ENCODE assay signal across 8 mouse cellular contexts in the genomic region with DNA sequence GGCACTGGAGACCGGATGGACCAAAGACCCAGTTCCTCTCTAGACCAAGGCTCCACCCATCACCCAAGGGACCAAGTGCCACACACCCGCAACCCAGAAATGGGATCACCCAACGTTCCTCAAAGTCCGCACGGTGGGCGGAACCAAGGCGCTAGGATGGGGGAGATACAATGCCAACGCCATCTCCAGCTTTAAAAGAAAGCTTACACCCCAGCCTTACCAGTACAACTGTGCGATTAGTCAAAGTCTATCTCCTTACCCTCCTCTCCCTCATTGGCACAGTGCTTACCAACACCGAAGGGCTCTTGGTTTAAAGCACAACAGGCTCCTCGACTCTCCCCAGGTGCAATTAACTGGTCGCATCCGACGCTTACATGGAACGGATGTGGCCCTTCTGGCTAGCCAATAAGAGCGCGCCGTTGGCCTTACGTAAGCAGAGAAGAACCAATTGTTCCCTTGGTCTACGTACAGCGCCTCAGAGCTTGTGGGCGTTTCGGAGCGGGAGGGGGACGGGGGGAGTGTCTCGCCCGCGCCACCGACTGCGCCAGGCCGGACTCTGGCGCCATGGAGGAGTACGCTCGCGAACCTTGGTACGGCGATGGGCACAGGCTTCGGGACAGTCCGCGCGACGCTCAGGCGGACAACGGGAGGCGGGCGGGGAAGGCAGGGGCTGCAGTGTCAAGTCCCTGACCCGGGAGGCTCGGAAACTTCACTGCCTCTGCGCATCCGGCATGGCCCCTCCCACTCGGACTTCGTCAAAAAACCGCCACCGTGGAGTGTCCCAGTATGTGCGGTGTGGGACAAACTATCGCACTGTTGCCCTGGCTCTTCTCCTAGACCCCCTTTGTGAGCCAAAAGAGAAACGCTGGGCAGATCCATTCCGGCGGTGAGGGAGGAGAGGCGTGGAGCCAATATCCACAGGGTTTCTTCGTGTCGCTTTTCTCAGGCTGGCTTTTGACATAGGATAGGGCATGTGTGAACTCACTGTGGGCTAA. TPM values are rescaled to one million over a fixed set of nuclear protein-coding genes. Genes with fewer than 3 reads are reported as not detected.
A peak's percentile ranks its signal among the peaks of the same experiment; 100 is the strongest.
DNase-seq lines count a peak whose midpoint lies in the region; ATAC-seq and TF ChIP-seq lines count a peak whose summit lies in the region.

Pqbp1 (minus strand) TSS at position 390 of the 995 bp plus-strand sequence.
Timm17b (plus strand) TSS at position 478 of the 995 bp plus-strand sequence.

- peak within 1 kb of the TSS; percentile 61 for H3K4me2 ChIP-seq in embryonic facial prominence, embryonic 13.5 days
- peak within 1 kb of the TSS; percentile 59 for H3K4me2 ChIP-seq in limb, embryonic 12.5 days
- H3K4me2 ChIP-seq in midbrain, embryonic 15.5 days = peak within 1 kb of the TSS; percentile 54

- H3K36me3 ChIP-seq in embryonic facial prominence, embryonic 13.5 days = peaks cover 25% of the 10 kb centered on the region
- H3K36me3 ChIP-seq in kidney, adult 2 months (ENCODE audit: control insufficient read depth, insufficient read depth, low read length) = no peaks in the 10 kb centered on the region
- peaks cover 21% of the 10 kb centered on the region for H3K36me3 ChIP-seq in limb, embryonic 12.5 days
- H3K36me3 ChIP-seq in midbrain, embryonic 15.5 days (replicated peaks) = no peaks in the 10 kb centered on the region; the same call in 1 of the 2 replicates
- H3K36me3 ChIP-seq in spleen, adult 2 months (ENCODE audit: control insufficient read depth, insufficient read depth, low read length) = peaks cover 6% of the 10 kb centered on the region

- no peaks in the 10 kb centered on the region for H3K9me3 ChIP-seq in embryonic facial prominence, embryonic 13.5 days
- H3K9me3 ChIP-seq in limb, embryonic 12.5 days = no peaks in the 10 kb centered on the region
- H3K9me3 ChIP-seq in midbrain, embryonic 15.5 days = no peaks in the 10 kb centered on the region

- peaks cover 3% of the 10 kb centered on the region; the same call in 1 of the 2 replicates for H3K4me1 ChIP-seq in embryonic facial prominence, embryonic 13.5 days
- H3K4me1 ChIP-seq in kidney, adult 2 months (ENCODE audit: control insufficient read depth, insufficient read depth, low read length) = no peaks in the 10 kb centered on the region; the same call in 1 of the 2 replicates
- 0 out of 2 replicates have a peak, but pooled peaks cover 4% of the 10 kb centered on the region for H3K4me1 ChIP-seq in limb, embryonic 12.5 days (replicated peaks)
- peaks cover 13% of the 10 kb centered on the region for H3K4me1 ChIP-seq in midbrain, embryonic 15.5 days
- H3K4me1 ChIP-seq in spleen, adult 2 months (ENCODE audit: control insufficient read depth, insufficient read depth, insufficient read length) = no peaks in the 10 kb centered on the region

- no peaks in the 10 kb centered on the region for H3K27me3 ChIP-seq in embryonic facial prominence, embryonic 13.5 days
- no peaks in the 10 kb centered on the region for H3K27me3 ChIP-seq in kidney, adult 2 months (replicated peaks; ENCODE audit: control insufficient read depth, insufficient read depth, low read length)
- H3K27me3 ChIP-seq in limb, embryonic 12.5 days = no peaks in the 10 kb centered on the region
- no peaks in the 10 kb centered on the region for H3K27me3 ChIP-seq in midbrain, embryonic 15.5 days (replicated peaks)
- H3K27me3 ChIP-seq in spleen, adult 2 months (ENCODE audit: control insufficient read depth, insufficient read depth, low read length) = no peaks in the 10 kb centered on the region

- peak within 1 kb of the TSS; percentile 74 for H3K9ac ChIP-seq in embryonic facial prominence, embryonic 13.5 days
- peak within 1 kb of the TSS; percentile 60 for H3K9ac ChIP-seq in limb, embryonic 12.5 days (replicated peaks)
- peak within 1 kb of the TSS; percentile 55 for H3K9ac ChIP-seq in midbrain, embryonic 15.5 days

- 20% methylated on average over 62 of the region's 62 CpGs for WGBS in embryonic facial prominence, embryonic 13.5 days
- WGBS in kidney, adult 2 months = under 1% methylated on average over 62 of the region's 62 CpGs
- WGBS in limb, embryonic 12.5 days = 14% methylated on average over 62 of the region's 62 CpGs
- 19% methylated on average over 58 of the region's 62 CpGs for WGBS in midbrain, embryonic 15.5 days
- WGBS in spleen, adult 2 months = 21% methylated on average over 62 of the region's 62 CpGs

- H3K27ac ChIP-seq in embryonic facial prominence, embryonic 13.5 days = peak within 1 kb of the TSS; percentile 86
- peak within 1 kb of the TSS; percentile 94 for H3K27ac ChIP-seq in kidney, adult 2 months (ENCODE audit: insufficient read depth, low read depth, low read length)
- peak within 1 kb of the TSS; percentile 82 for H3K27ac ChIP-seq in limb, embryonic 12.5 days
- peak within 1 kb of the TSS; percentile 92 for H3K27ac ChIP-seq in midbrain, embryonic 15.5 days
- peak within 1 kb of the TSS; percentile 96 for H3K27ac ChIP-seq in spleen, adult 2 months (ENCODE audit: insufficient read depth, low read length)

- ATAC-seq in embryonic facial prominence, embryonic 13.5 days (ENCODE audit: insufficient number of reproducible peaks, insufficient read depth, low FRiP score, low TSS enrichment, low read depth) = peak; percentile 94
- peak; percentile 97 for ATAC-seq in limb, embryonic 12.5 days (ENCODE audit: insufficient number of reproducible peaks, insufficient read depth, low FRiP score, low TSS enrichment, low read depth)
- peak; percentile 99 for ATAC-seq in midbrain, embryonic 15.5 days (replicated peaks)

- TF ChIP-seq POLR2A in kidney, adult 2 months (IDR thresholded peaks at IDR 0.05; ENCODE audit: low read depth, low read length) = no peak
- peak; percentile 7; the same call in 1 of the 2 replicates for TF ChIP-seq POLR2A in spleen, adult 2 months (IDR thresholded peaks at IDR 0.05; ENCODE audit: low read depth, low read length)

- H3K4me3 ChIP-seq in embryonic facial prominence, embryonic 13.5 days = peak within 1 kb of the TSS; percentile 57
- H3K4me3 ChIP-seq in kidney, adult 2 months (ENCODE audit: insufficient read depth, low read depth, low read length) = peak within 1 kb of the TSS; percentile 93
- peak within 1 kb of the TSS; percentile 55 for H3K4me3 ChIP-seq in limb, embryonic 12.5 days (replicated peaks)
- H3K4me3 ChIP-seq in midbrain, embryonic 15.5 days = peak within 1 kb of the TSS; percentile 60
- peak within 1 kb of the TSS; percentile 82 for H3K4me3 ChIP-seq in spleen, adult 2 months (ENCODE audit: extremely low read depth, insufficient read depth, insufficient read length)

- DNase-seq in 3134 (ENCODE audit: extremely low read depth, insufficient read length, low spot score) = peak; percentile 88
- peak; percentile 88 to 89 for DNase-seq in adrenal gland, postnatal 36 days
- peak; percentile 88 to 94 for DNase-seq in heart, adult 18-20 months
- peak; percentile 95 for DNase-seq in kidney, adult 2 months
- peak; percentile 85 to 89 for DNase-seq in spleen, adult 2 months (ENCODE audit: low read depth in 1 of 2, low spot score in 2 of 2)

- TF ChIP-seq CTCF in kidney, adult 2 months (conservative IDR thresholded peaks at IDR 0.05; ENCODE audit: insufficient read depth, insufficient read length, low read depth, low read length) = no peak
- no peak for TF ChIP-seq CTCF in spleen, adult 2 months (IDR thresholded peaks at IDR 0.05; ENCODE audit: extremely low read depth, insufficient read depth, insufficient read length, insufficient replicate concordance)

RNA-seq across cellular contexts. Expression of gene Pqbp1, which starts in this region (rescaled TPM):
- total RNA-seq in adrenal gland, postnatal 36 days (2021) = 100 to 1,000 TPM; 120 to 121 TPM
- 155 and 156 TPM in 2 replicates for polyA plus RNA-seq in embryonic facial prominence, embryonic 13.5 days (2015; fragmentation: Nextera tagmentation; extraction: Ambion mirVana)
- total RNA-seq in heart, adult 18-20 months (2021) = 10 to 100 TPM; 21.3 to 23.5 TPM
- polyA plus RNA-seq in kidney, adult 2 months (2012; rRNA removed) = 45.7 and 58.0 TPM in 2 replicates
- 147 and 149 TPM in 2 replicates for polyA plus RNA-seq in limb, embryonic 12.5 days (2016; fragmentation: Nextera tagmentation; extraction: Ambion mirVana)
- polyA plus RNA-seq in midbrain, embryonic 15.5 days (2015; fragmentation: Nextera tagmentation; extraction: Ambion mirVana) = 222 and 224 TPM in 2 replicates
- polyA plus RNA-seq in spleen, adult 2 months (2012; rRNA removed) = 79.1 and 83.1 TPM in 2 replicates

RNA-seq across cellular contexts. Expression of gene Timm17b, which starts in this region (rescaled TPM):
- total RNA-seq in adrenal gland, postnatal 36 days (2021) = 100 to 1,000 TPM; 113 to 126 TPM
- 150 and 173 TPM in 2 replicates for polyA plus RNA-seq in embryonic facial prominence, embryonic 13.5 days (2015; fragmentation: Nextera tagmentation; extraction: Ambion mirVana)
- 10 to 100 TPM; 47.2 to 49.7 TPM for total RNA-seq in heart, adult 18-20 months (2021)
- polyA plus RNA-seq in kidney, adult 2 months (2012; rRNA removed) = 47.0 and 60.9 TPM in 2 replicates
- polyA plus RNA-seq in limb, embryonic 12.5 days (2016; fragmentation: Nextera tagmentation; extraction: Ambion mirVana) = 153 and 159 TPM in 2 replicates
- 173 and 178 TPM in 2 replicates for polyA plus RNA-seq in midbrain, embryonic 15.5 days (2015; fragmentation: Nextera tagmentation; extraction: Ambion mirVana)
- 36.2 and 39.2 TPM in 2 replicates for polyA plus RNA-seq in spleen, adult 2 months (2012; rRNA removed)

Comparison
In these comparisons a context has a peak if more than half of its experiments do, and no peak if none do; other contexts are left out.
1. Peak in every context shown above with its lines: DNase-seq, ATAC-seq, H3K4me3 ChIP-seq and H3K27ac ChIP-seq.
2. RNA of gene Pqbp1 (total RNA-seq): 120 to 121 TPM in adrenal gland, postnatal 36 days; 21.3 to 23.5 TPM in heart, adult 18-20 months; every median in the first group is over 4 times any median in the second.